Mouse (Mus musculus): ENCODE results near the gene Vtcn1.
A peak's percentile ranks its signal among the peaks of the same experiment; 100 is the strongest.

The Vtcn1 gene

GRCm38 (mm10) chr3:100922506-100923375 lies 97.5 kb downstream of the Vtcn1 start:
- peak; percentile 17 for DNase-seq

DNA sequence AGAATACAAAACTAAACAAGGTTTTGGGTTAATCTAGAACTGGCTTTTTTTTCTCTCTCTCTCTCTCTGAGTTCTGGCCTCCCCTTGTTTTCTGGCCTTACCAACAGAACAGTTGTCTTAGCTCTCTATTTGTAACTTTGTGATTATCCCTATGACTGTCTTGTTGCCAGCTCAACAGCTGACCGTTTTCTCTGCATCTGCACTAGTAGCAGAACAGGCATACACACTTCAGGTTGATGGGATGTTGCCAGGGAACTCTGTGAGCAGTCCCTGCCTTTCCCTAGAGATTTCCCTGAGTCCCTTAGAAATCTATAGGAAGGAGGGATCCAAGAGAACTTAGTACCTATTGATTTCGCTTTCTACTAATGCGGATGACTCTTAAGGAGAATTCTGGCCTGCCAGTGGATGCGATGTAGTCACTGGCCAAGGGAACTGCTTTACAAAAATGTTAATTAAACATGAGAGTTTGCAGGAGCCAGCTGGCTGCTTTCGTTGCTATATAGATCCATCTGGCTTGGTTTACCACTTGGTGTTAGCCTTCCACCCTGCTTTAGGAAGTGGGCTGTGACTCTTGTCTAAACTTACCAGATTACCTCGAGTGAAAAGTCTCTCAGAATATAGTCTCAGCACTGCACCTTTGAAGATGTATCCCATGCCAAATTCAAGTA lies 98.9 kb downstream of the Vtcn1 start:
- no peak for DNase-seq

DNA sequence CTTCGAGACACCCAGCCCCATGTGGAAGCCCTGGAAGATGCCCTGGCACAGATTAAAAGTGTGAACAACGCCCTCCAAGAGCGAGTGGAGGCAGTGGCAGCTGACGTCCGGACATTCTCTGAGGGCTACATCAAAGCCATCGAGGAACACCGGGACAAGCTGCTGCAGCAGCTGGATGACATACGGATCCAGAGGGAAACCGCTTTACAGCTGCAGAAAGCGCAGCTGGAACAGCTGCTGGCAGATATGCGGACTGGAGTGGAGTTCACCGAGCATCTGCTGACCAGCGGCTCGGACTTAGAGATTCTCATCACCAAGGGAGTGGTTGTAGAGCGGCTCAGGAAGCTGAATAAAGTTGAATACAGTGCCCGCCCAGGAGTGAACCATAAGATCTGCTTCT lies 99.9 kb downstream of the Vtcn1 start:
- no peak for DNase-seq

GRCm38 (mm10) chr3:100931332-100932076 lies 106.2 kb downstream of the Vtcn1 start:
- no peak for DNase-seq

DNA sequence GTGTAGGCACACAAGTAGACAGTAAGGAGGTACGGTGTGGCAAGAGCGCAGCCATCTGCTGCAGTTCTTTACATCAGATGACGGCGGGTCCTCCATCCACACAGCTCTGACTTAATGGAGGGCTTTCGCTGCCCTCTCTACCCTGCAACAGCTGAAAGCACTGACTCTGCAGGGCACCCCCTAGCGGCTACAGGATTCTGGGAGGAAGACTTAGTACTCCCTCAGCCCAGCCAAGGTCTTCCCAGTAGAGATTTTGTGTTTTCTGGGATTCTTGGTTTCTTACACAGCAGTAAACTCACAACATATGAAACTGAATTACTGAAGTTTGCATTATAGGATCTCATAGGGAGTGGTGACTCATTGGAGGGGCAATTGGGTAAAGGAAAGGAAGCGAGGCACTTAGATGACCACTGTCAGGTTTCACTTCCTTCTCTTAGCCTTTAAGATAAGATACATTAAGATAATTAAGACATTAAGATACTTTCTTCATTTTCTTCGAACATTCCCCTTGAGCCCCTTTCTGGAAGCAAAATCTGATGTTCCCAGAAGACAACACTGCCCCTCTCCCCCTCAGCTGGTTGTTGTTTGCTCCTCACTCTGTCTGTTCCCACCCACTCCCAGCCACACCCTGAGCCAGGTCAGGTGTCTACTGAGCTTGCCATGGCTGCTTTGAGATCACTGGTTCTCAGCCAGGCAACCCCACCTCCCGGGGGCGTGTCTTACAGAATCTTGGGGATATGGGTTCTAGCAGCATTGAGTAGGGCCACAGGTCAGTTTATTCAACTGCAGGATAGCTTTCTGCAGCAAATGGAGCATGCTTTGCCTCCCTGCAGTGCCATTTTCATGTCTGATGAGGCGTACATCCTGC lies 107.1 kb downstream of the Vtcn1 start:
- no peak for DNase-seq

- no peak for DNase-seq
Observed at GRCm38 (mm10) chr3:100935521-100935920, 110.3 kb downstream of the Vtcn1 start.

GRCm38 (mm10) chr3:100936201-100936600 lies 110.9 kb downstream of the Vtcn1 start:
- no peak for DNase-seq

- no peak for DNase-seq
Observed at GRCm38 (mm10) chr3:100938211-100938610, 113.0 kb downstream of the Vtcn1 start.

DNA sequence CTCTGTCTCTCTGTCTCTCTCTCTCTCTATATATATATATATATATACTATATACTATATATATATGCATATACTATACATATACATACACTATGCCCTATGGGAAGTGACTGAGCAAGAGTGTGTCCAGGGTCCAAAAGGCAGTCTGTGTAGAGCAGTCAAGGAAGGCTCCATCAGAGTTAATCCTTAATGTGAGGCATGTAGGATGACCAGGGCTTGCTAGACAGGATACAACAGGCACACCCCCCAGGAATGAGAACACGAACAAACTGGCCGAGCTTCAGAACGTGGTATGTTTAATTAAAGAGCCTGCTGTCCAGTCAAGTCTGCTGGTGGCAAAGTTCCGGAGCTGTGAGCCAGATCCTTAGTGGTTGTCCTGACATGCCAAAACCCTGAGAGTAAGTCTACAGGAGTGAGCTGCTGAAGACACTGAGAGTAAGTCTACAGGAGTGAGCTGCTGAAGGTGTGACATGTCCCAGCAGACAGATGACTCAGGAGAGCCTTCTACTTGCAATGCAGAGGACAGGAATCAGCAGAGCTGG lies 115.3 kb downstream of the Vtcn1 start:
- no peak for DNase-seq
